Mouse (Mus musculus) C2C12 (cell line): ENCODE data around the gene Pax7. TPM values are rescaled to one million over a fixed set of nuclear protein-coding genes. Genes with fewer than 3 reads are reported as not detected.

Source experiments
- H3K27me3 ChIP-seq: one replicate; pipeline ENCODE4 v1.6.1; 2011; ENCODE audit not compliant: control insufficient read depth, insufficient read depth, insufficient read length
- H3K36me3 ChIP-seq: one replicate; pipeline ENCODE4 v1.6.1; 2011; ENCODE audit not compliant: control insufficient read depth, insufficient read depth
- H3K4me3 ChIP-seq: one replicate; pipeline ENCODE4 v1.5.1; 2011; ENCODE audit warnings: mild to moderate bottlenecking, control low read depth; ENCODE audit not compliant: poor library complexity, insufficient read depth, severe bottlenecking
- H3K79me2 ChIP-seq: one replicate; pipeline ENCODE4 v1.6.1; 2011; ENCODE audit not compliant: control insufficient read depth, insufficient read depth
- H3K79me3 ChIP-seq: one replicate; pipeline ENCODE4 v1.6.1; 2011; ENCODE audit warnings: low read depth, control low read depth
- H3ac ChIP-seq: one replicate; pipeline ENCODE3; 2011; ENCODE audit warnings: low read depth; ENCODE audit not compliant: control insufficient read depth, insufficient read length
- CEBPB ChIP-seq: IDR thresholded peaks from one replicate; pipeline ENCODE4 v1.6.1; 2011; ENCODE audit warnings: low read depth, mild to moderate bottlenecking, control low read depth, moderate library complexity
- CTCF ChIP-seq: IDR thresholded peaks from one replicate; pipeline ENCODE4 v1.5.1; 2011; ENCODE audit not compliant: control insufficient read depth, insufficient read depth, insufficient read length
- FOSL1 ChIP-seq: IDR thresholded peaks from one replicate; pipeline ENCODE4 v1.8.0; 2011; ENCODE audit warnings: mild to moderate bottlenecking, low read length; ENCODE audit not compliant: poor library complexity, insufficient read depth, severe bottlenecking
- MAX ChIP-seq: IDR thresholded peaks from one replicate; pipeline ENCODE4 v1.6.1; 2011; ENCODE audit warnings: mild to moderate bottlenecking, control low read depth
- MYOD1 ChIP-seq: IDR thresholded peaks from one replicate; pipeline ENCODE4 v1.6.1; 2011; ENCODE audit warnings: low read depth; ENCODE audit not compliant: control insufficient read depth, insufficient read length
- MYOG ChIP-seq: IDR thresholded peaks from one replicate; pipeline ENCODE4 v1.6.1; 2011; ENCODE audit not compliant: control insufficient read depth, insufficient read length; ENCODE audit errors: extremely low read depth
- USF1 ChIP-seq: IDR thresholded peaks from one replicate; pipeline ENCODE4 v1.6.1; 2011; ENCODE audit warnings: low read depth, mild to moderate bottlenecking, control low read depth, moderate library complexity
- polyA plus RNA-seq: library from polyadenylated mRNA; unstranded; fragments of >200 nt; fragmentation: generic; extraction: Trizol; gene quantifications from one replicate; pipeline ENCODE4 v1.2.1, GENCODE M21; 2012; ENCODE audit warnings: missing spikeins

Gene Pax7
- polyA plus RNA-seq, 1 experiment = 1.1 TPM

GRCm38 (mm10) chr4:139710467-139711334, 122.6 kb downstream of the Pax7 start:
- H3K36me3 ChIP-seq = no peaks in the 10 kb centered on the region
- TF ChIP-seq FOSL1 (no peak), MYOG (no peak), USF1 (no peak), CTCF (no peak), CEBPB (no peak), MYOD1 (no peak), MAX (no peak)
- H3ac ChIP-seq = no peak overlapping the region
- no peak overlapping the region for H3K4me3 ChIP-seq
- no peaks in the 10 kb centered on the region for H3K79me3 ChIP-seq
- no peaks in the 10 kb centered on the region for H3K79me2 ChIP-seq
- no peaks in the 10 kb centered on the region for H3K27me3 ChIP-seq

DNA sequence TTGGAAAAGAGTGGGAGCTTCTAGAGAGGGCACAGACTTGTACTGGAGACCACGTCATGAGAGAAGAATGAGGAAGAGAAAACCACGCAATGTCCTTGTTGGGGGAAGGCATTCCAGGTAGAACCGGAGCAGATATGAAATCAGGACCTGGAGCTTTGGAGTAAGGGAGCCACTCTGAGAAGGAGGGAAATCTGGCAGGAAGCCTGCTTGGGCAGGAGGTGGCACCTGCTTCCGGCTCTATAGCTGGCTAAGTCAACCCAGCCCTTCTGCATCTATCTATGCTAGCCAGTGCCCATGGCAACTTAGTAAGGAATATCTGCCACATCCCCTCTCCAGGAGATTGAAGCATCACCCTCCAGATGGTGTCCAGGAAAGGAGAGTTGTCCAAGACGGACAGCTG, 127.3 kb downstream of the Pax7 start:
- no peaks in the 10 kb centered on the region for H3K79me3 ChIP-seq
- no peaks in the 10 kb centered on the region for H3K79me2 ChIP-seq
- H3K27me3 ChIP-seq = no peaks in the 10 kb centered on the region
- TF ChIP-seq MAX (no peak), MYOG (no peak), MYOD1 (no peak), USF1 (no peak), CEBPB (no peak), FOSL1 (no peak), CTCF (no peak)
- no peak overlapping the region for H3K4me3 ChIP-seq
- no peaks in the 10 kb centered on the region for H3K36me3 ChIP-seq
- H3ac ChIP-seq = no peak overlapping the region

DNA sequence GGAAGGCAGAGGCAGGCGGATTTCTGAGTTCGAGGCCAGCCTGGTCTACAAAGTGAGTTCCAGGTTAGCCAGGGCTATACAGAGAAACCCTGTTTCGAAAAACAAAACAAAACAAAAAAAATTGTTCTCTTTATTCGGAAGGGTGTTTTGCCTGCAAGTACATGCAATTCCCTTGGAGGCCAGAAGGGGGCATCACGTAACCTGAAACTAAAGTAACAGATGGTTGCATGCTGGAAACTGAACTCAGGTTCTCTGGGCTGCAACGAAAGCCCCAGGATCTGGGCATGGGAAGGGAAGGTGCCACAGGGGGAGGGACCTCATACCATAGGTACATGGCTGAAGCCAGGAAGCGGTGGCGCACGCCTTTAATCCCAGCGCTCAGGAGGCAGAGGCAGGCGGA, 129.9 kb downstream of the Pax7 start:
- no peaks in the 10 kb centered on the region for H3K27me3 ChIP-seq
- no peaks in the 10 kb centered on the region for H3K79me2 ChIP-seq
- H3K36me3 ChIP-seq = no peaks in the 10 kb centered on the region
- no peaks in the 10 kb centered on the region for H3K79me3 ChIP-seq
- H3K4me3 ChIP-seq = no peak overlapping the region
- H3ac ChIP-seq = no peak overlapping the region
- TF ChIP-seq CEBPB (no peak), USF1 (no peak), CTCF (no peak), FOSL1 (no peak), MAX (no peak), MYOD1 (no peak), MYOG (no peak)

DNA sequence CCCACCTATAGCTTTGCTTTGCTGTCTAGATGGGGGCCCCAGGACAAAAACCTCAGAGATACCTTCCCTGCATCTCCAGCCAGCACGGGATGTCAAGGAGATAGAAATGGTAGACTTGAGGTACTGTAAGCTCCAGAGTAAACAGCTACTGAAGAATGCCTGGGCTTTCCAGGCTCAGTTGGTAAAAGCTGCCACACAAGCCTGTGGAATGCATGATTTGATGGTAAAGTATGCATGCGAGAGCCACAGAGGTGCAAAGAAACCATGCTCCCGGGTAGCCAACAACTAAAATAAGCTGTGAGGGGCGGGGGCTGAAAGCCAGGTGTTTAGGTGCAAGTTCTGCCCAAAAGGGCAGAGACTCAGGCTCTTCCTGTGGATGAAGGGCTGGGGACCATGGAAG, 130.4 kb downstream of the Pax7 start:
- H3K36me3 ChIP-seq = no peaks in the 10 kb centered on the region
- H3K27me3 ChIP-seq = no peaks in the 10 kb centered on the region
- H3K79me2 ChIP-seq = no peaks in the 10 kb centered on the region
- no peaks in the 10 kb centered on the region for H3K79me3 ChIP-seq
- TF ChIP-seq USF1 (no peak), CEBPB (no peak), CTCF (no peak), FOSL1 (no peak), MAX (no peak)
- H3K4me3 ChIP-seq = no peak overlapping the region
- no peak overlapping the region for H3ac ChIP-seq

DNA sequence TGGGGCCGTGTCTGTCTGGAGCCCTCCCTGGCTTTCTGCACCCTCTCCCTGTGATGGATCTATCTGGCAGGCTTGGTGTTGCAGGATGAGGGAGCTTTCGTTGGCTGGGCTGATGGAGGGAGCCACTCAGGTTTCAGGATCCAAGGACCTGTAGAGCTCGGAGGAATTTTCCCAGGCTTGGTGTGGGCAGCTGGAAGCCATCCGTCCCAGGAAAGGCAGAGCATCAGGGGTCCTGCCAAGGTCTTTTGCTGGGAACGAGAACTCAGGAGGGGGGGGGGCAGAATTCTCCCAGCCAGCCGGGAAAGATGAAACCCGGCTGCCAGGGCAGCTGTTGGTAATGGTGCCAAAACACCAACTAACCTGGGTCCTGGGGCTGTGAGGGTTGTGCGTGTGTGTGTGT, 134.7 kb downstream of the Pax7 start:
- Histone ChIP-seq H3K27me3 (no peaks in the 10 kb centered on the region), H3K36me3 (no peaks in the 10 kb centered on the region), H3K79me3 (no peaks in the 10 kb centered on the region), H3K79me2 (no peaks in the 10 kb centered on the region), H3K4me3 (no peak overlapping the region), H3ac (no peak overlapping the region)
- TF ChIP-seq MYOG = no peak
- no peak for TF ChIP-seq MAX
- TF ChIP-seq USF1 = no peak
- no peak for TF ChIP-seq FOSL1
- no peak for TF ChIP-seq CTCF
- TF ChIP-seq CEBPB = no peak
- TF ChIP-seq MYOD1 = no peak

- Histone ChIP-seq H3K79me3 (no peaks in the 10 kb centered on the region), H3K79me2 (no peaks in the 10 kb centered on the region), H3ac (no peak overlapping the region), H3K36me3 (no peaks in the 10 kb centered on the region), H3K4me3 (no peak overlapping the region), H3K27me3 (no peaks in the 10 kb centered on the region)
- TF ChIP-seq MYOD1 (peak; percentile 90), CEBPB (no peak), FOSL1 (no peak), CTCF (peak; percentile 0), MAX (no peak), USF1 (no peak), MYOG (no peak)
Observed at GRCm38 (mm10) chr4:139697755-139698154, 135.6 kb downstream of the Pax7 start.
